Mouse (Mus musculus): ENCODE results near the gene Kif24. TPM values are rescaled to one million over a fixed set of nuclear protein-coding genes. Genes with fewer than 3 reads are reported as not detected.

The Kif24 gene
- polyA plus RNA-seq, 1 experiment from 2014 or later = 2.4 TPM

DNA sequence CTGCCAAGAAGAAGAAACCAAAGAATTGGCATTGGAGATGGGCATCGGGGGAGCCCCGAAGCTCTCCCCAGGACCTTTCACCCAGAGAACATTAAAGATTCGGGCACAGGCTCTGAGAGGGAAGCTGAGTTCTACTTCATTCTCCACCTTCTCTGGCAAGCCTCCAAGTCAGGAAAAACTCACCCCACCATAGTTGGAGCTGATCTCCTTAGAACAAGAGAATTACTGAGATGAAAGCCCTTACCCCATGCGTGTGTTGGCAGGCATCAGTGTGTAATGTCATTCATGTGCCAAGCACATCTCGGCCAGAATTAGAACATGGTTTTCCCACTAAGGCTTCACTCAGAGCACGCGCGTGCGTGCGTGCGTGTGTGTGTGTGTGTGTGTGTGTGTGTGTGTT, 31.2 kb upstream of the Kif24 start:
- Histone ChIP-seq H3K9ac (ENCODE audit: low read depth, low read length) (no peak overlapping the region), H3K36me3 (ENCODE audit: control insufficient read depth, insufficient read depth, low read length) (no peaks in the 10 kb centered on the region), H3K27me3 (replicated peaks; ENCODE audit: control insufficient read depth, insufficient read depth, low read length) (peaks cover 22% of the 10 kb centered on the region), H3K9me3 (ENCODE audit: control insufficient read depth, low read length) (no peaks in the 10 kb centered on the region), H3K4me2 (ENCODE audit: low read length) (no peak overlapping the region), H3K4me3 (ENCODE audit: low read length) (no peak overlapping the region), H3K27ac (ENCODE audit: low read depth, low read length) (no peak overlapping the region), H3K4me1 (ENCODE audit: control insufficient read depth, insufficient read depth, low read depth, low read length) (peaks cover 21% of the 10 kb centered on the region)
- peak; percentile 83 for ATAC-seq
- WGBS = 62% methylated on average over 11 of the region's 11 CpGs

DNA sequence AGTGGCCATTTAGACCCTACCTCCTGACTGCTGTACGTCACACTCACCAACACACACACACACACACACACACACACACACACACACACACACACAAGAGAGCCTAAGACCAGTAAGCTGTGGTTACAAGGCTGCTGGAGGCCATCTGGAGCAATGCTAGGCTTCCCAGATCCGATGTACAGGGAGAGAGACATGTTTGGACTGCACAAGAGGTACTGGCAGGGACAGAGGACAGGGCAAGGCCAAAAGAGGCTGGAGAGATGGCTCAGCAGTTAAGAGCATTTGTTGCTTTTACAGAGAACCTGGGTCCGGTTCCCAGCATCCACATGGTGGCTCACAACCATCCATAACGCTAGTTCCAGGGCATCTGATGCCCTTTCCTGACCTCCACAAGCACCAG, 30.4 kb upstream of the Kif24 start:
- 91% methylated on average over 4 of the region's 4 CpGs for WGBS
- no peak for ATAC-seq
- H3K4me1 ChIP-seq (ENCODE audit: control insufficient read depth, insufficient read depth, low read depth, low read length) = peaks cover 21% of the 10 kb centered on the region
- H3K27ac ChIP-seq (ENCODE audit: low read depth, low read length) = no peak overlapping the region
- H3K9me3 ChIP-seq (ENCODE audit: control insufficient read depth, low read length) = no peaks in the 10 kb centered on the region
- H3K4me2 ChIP-seq (ENCODE audit: low read length) = no peak overlapping the region
- no peak overlapping the region for H3K4me3 ChIP-seq (ENCODE audit: low read length)
- H3K27me3 ChIP-seq (replicated peaks; ENCODE audit: control insufficient read depth, insufficient read depth, low read length) = peaks cover 15% of the 10 kb centered on the region
- no peak overlapping the region for H3K9ac ChIP-seq (ENCODE audit: low read depth, low read length)
- H3K36me3 ChIP-seq (ENCODE audit: control insufficient read depth, insufficient read depth, low read length) = no peaks in the 10 kb centered on the region

DNA sequence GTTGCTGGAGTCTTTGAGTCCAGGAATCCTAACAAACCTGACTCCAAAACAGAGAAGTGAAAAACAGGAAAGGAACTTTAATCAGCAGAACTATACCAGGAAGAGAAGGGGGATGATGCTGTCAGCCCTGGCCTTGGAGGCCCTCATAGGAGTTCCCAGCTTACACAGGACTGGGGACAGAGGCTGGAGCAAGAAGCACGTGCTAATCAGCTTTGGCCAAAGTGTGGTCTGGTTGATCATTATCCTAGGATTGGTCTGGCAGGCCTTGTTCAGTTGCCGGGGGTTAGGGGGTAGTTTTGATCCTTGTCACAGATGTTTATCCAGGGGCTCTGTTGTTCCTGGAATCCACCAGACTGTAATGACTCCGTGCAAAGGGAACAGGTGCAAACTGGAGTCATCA, 29.7 kb upstream of the Kif24 start:
- no peak overlapping the region for H3K4me2 ChIP-seq (ENCODE audit: low read length)
- ATAC-seq = no peak
- no peaks in the 10 kb centered on the region for H3K9me3 ChIP-seq (ENCODE audit: control insufficient read depth, low read length)
- 44% methylated on average over 3 of the region's 3 CpGs for WGBS
- peaks cover 20% of the 10 kb centered on the region for H3K4me1 ChIP-seq (ENCODE audit: control insufficient read depth, insufficient read depth, low read depth, low read length)
- peaks cover 11% of the 10 kb centered on the region for H3K27me3 ChIP-seq (replicated peaks; ENCODE audit: control insufficient read depth, insufficient read depth, low read length)
- H3K9ac ChIP-seq (ENCODE audit: low read depth, low read length) = no peak overlapping the region
- no peak overlapping the region for H3K4me3 ChIP-seq (ENCODE audit: low read length)
- no peak overlapping the region for H3K27ac ChIP-seq (ENCODE audit: low read depth, low read length)
- no peaks in the 10 kb centered on the region for H3K36me3 ChIP-seq (ENCODE audit: control insufficient read depth, insufficient read depth, low read length)

DNA sequence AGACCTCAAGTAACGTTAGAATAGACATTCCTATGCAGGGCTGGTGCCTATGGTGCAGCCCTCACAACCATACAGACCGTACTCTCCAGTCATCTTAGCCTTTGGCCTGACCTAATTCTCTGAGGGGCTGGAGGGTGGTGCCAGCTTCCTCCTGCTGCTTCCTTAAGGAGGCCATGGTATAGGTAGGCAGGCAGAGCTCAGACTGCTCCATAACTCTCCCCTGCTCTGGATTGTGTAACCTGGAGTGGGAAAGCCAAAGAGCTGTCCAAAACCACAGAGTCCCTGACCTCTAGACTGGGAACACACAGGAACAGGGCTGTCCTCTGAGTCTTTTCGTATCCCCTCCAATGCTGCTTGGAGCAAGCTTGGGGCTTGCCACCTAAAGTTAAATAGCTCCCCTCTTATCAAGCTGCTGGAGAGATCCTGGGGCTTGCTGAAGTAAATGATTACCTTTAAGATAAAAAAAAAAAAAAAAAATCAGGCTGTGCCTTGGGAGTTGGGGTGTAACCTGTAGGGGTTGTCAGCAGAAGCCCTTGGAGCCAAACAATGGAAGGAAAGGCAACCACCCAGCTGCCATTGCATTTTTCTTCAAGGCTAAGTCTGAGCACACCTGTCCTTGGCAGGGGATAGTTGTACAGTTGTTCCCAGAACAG, 28.9 kb upstream of the Kif24 start:
- H3K9ac ChIP-seq (ENCODE audit: low read depth, low read length) = no peak overlapping the region
- peaks cover 12% of the 10 kb centered on the region for H3K4me1 ChIP-seq (ENCODE audit: control insufficient read depth, insufficient read depth, low read depth, low read length)
- no peak overlapping the region for H3K4me3 ChIP-seq (ENCODE audit: low read length)
- H3K27ac ChIP-seq (ENCODE audit: low read depth, low read length) = no peak overlapping the region
- H3K27me3 ChIP-seq (replicated peaks; ENCODE audit: control insufficient read depth, insufficient read depth, low read length) = peaks cover 10% of the 10 kb centered on the region
- no peaks in the 10 kb centered on the region for H3K36me3 ChIP-seq (ENCODE audit: control insufficient read depth, insufficient read depth, low read length)
- no peak overlapping the region for H3K4me2 ChIP-seq (ENCODE audit: low read length)
- no peaks in the 10 kb centered on the region for H3K9me3 ChIP-seq (ENCODE audit: control insufficient read depth, low read length)
- WGBS = 75% methylated on average over 3 of the region's 3 CpGs
- no peak for ATAC-seq

DNA sequence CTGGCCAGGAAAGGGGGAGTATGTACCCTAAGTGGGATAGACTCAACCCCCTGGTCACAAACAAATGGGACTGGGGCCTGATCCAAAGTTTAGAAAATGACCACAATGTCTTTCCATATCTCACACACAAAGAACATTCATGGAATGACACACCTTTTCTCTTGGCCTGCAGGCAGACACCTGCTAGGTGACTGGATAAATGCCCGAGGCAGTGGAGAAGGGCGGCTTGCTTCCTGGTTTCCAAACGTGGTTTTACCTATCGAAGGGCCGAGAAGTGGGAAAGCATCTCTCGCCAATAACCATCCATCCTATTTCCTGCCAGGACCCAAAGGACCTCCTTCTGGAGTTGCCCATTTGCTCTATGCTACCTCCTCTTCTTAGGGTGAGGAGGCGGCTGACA, 28.3 kb upstream of the Kif24 start:
- ATAC-seq = no peak
- Histone ChIP-seq H3K4me2 (ENCODE audit: low read length) (no peak overlapping the region), H3K4me1 (ENCODE audit: control insufficient read depth, insufficient read depth, low read depth, low read length) (peaks cover 6% of the 10 kb centered on the region), H3K27ac (ENCODE audit: low read depth, low read length) (no peak overlapping the region), H3K27me3 (replicated peaks; ENCODE audit: control insufficient read depth, insufficient read depth, low read length) (peaks cover 6% of the 10 kb centered on the region), H3K9me3 (ENCODE audit: control insufficient read depth, low read length) (no peaks in the 10 kb centered on the region), H3K36me3 (ENCODE audit: control insufficient read depth, insufficient read depth, low read length) (no peaks in the 10 kb centered on the region), H3K9ac (ENCODE audit: low read depth, low read length) (no peak overlapping the region), H3K4me3 (ENCODE audit: low read length) (no peak overlapping the region)
- WGBS = 86% methylated on average over 7 of the region's 7 CpGs

DNA sequence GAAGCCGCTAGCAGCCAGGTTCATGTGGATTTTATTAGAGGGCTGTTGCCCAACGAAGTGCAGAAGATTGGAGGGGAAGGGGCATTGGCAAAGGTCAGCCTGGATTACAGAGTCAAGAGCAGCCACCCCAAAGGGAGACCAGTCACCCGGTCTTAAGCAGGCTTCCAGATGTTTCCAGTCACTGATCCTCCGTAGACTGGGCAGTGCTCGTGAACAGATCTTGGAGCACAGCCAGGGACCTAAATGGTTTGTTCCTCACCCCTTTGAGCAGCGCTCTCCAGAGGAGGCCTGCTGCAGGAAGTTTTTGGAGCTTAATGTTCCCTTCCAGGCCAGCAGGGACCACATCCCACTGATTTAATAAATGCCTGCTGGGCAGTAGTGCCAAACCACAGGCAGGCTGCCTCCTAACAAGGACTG, 16.9 kb upstream of the Kif24 start:
- H3K27ac ChIP-seq (ENCODE audit: low read depth, low read length) = peak overlapping the region; percentile 24; the same call in 1 of the 2 replicates
- H3K4me3 ChIP-seq (ENCODE audit: low read length) = no peak overlapping the region
- H3K36me3 ChIP-seq (ENCODE audit: control insufficient read depth, insufficient read depth, low read length) = peaks cover 7% of the 10 kb centered on the region; the same call in 1 of the 2 replicates
- peaks cover 3% of the 10 kb centered on the region; the same call in 1 of the 2 replicates for H3K4me1 ChIP-seq (ENCODE audit: control insufficient read depth, insufficient read depth, low read depth, low read length)
- H3K27me3 ChIP-seq (replicated peaks; ENCODE audit: control insufficient read depth, insufficient read depth, low read length) = no peaks in the 10 kb centered on the region
- H3K9ac ChIP-seq (ENCODE audit: low read depth, low read length) = no peak overlapping the region
- no peak overlapping the region for H3K4me2 ChIP-seq (ENCODE audit: low read length)
- WGBS = 55% methylated on average over 6 of the region's 6 CpGs
- peak; percentile 46; the same call in 1 of the 2 replicates for ATAC-seq
- peaks cover 4% of the 10 kb centered on the region for H3K9me3 ChIP-seq (ENCODE audit: control insufficient read depth, low read length)

DNA sequence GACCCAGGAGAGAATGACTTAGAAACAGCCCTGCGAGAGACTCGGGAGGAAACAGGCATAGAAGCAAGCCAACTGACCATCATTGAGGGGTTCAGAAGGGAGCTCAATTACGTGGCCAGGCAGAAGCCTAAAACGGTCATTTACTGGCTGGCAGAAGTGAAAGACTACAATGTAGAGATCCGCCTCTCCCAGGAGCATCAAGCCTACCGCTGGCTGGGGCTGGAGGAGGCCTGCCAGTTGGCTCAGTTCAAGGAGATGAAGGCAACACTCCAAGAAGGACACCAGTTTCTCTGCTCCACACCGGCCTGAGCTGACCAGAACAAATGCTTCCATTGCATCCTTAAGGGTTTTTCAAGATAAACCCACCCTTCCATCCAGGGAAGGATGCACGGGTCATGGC, 15.6 kb upstream of the Kif24 start:
- peak; percentile 89 for ATAC-seq
- H3K9ac ChIP-seq (ENCODE audit: low read depth, low read length) = no peak overlapping the region
- H3K9me3 ChIP-seq (ENCODE audit: control insufficient read depth, low read length) = no peaks in the 10 kb centered on the region
- H3K27ac ChIP-seq (ENCODE audit: low read depth, low read length) = 0 out of 2 replicates have a peak overlapping the region, but pooled peaks have one; percentile 32
- no peak overlapping the region for H3K4me2 ChIP-seq (ENCODE audit: low read length)
- peaks cover 3% of the 10 kb centered on the region; the same call in 1 of the 2 replicates for H3K4me1 ChIP-seq (ENCODE audit: control insufficient read depth, insufficient read depth, low read depth, low read length)
- no peaks in the 10 kb centered on the region for H3K27me3 ChIP-seq (replicated peaks; ENCODE audit: control insufficient read depth, insufficient read depth, low read length)
- 70% methylated on average over 8 of the region's 8 CpGs for WGBS
- H3K4me3 ChIP-seq (ENCODE audit: low read length) = no peak overlapping the region
- peaks cover 7% of the 10 kb centered on the region; the same call in 1 of the 2 replicates for H3K36me3 ChIP-seq (ENCODE audit: control insufficient read depth, insufficient read depth, low read length)

DNA sequence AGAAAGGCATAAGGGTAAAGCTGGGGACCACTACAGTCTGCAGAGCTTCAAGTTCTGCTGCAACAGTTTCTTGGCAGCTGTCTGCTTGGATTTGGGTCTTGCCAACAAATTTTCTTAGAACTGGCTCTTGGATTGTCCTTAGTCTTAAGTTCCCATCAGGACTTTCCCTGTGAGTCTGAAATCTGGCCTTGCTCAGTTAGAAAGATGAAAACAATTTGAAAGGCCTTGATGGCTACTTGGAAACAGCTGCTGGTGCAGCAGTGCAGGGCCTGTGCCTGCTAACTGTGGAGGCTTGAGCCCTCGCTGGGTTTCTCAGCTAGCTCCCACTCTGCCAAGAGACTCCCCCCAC, 14.7 kb upstream of the Kif24 start:
- Histone ChIP-seq H3K36me3 (ENCODE audit: control insufficient read depth, insufficient read depth, low read length) (peaks cover 7% of the 10 kb centered on the region; the same call in 1 of the 2 replicates), H3K9me3 (ENCODE audit: control insufficient read depth, low read length) (no peaks in the 10 kb centered on the region), H3K4me3 (ENCODE audit: low read length) (no peak overlapping the region), H3K4me1 (ENCODE audit: control insufficient read depth, insufficient read depth, low read depth, low read length) (peaks cover 3% of the 10 kb centered on the region; the same call in 1 of the 2 replicates), H3K9ac (ENCODE audit: low read depth, low read length) (no peak overlapping the region), H3K4me2 (ENCODE audit: low read length) (no peak overlapping the region), H3K27me3 (replicated peaks; ENCODE audit: control insufficient read depth, insufficient read depth, low read length) (no peaks in the 10 kb centered on the region), H3K27ac (ENCODE audit: low read depth, low read length) (no peak overlapping the region)
- peak; percentile 38; the same call in 1 of the 2 replicates for ATAC-seq
- WGBS = 63% methylated on average over 1 of the region's 1 CpGs

DNA sequence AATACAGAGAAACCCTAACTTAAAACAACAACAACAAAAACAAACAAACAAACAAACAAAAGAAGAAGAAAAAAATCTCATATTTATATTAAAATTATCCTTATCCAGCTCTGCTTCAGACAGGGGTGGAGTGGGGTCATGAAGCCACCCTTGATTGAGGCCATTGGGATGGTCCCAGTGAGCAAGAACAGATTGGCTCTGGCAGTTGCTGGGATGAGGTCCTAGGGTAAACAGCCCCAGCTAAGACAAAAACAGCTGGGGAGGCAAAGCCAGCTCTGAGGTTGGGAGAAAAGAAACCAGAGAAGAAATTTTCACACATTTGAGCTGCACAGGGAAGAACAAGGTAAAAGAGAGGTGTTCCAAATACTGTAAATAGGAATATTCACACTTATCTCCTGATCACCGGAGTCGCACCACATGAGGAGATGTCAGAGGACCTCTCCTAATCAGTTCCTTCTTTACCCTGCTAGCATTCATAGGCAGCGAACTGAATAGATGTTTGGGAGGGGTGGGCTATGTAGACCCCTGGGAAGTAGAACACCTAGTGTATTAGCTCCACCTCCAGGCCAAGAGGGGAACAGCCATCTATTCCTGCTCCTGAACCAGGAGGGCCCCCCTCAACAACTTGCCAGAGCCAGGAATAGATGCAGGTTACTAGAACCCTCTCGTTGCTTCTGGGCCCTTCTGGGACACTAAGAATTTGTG, 14.2 kb upstream of the Kif24 start:
- 66% methylated on average over 4 of the region's 4 CpGs for WGBS
- Histone ChIP-seq H3K4me1 (ENCODE audit: control insufficient read depth, insufficient read depth, low read depth, low read length) (peaks cover 3% of the 10 kb centered on the region; the same call in 1 of the 2 replicates), H3K4me2 (ENCODE audit: low read length) (no peak overlapping the region)

More for the DNA sequence above, 14.2 kb upstream of the Kif24 start:
- ATAC-seq = 0 out of 2 replicates have a peak, but pooled peaks have one; percentile 16
- Histone ChIP-seq H3K9me3 (ENCODE audit: control insufficient read depth, low read length) (no peaks in the 10 kb centered on the region), H3K27me3 (replicated peaks; ENCODE audit: control insufficient read depth, insufficient read depth, low read length) (no peaks in the 10 kb centered on the region), H3K36me3 (ENCODE audit: control insufficient read depth, insufficient read depth, low read length) (peaks cover 7% of the 10 kb centered on the region; the same call in 1 of the 2 replicates), H3K27ac (ENCODE audit: low read depth, low read length) (no peak overlapping the region), H3K4me3 (ENCODE audit: low read length) (no peak overlapping the region), H3K9ac (ENCODE audit: low read depth, low read length) (no peak overlapping the region)
